Mouse (Mus musculus) limb, embryonic 11.5 days (tissue): ENCODE measurements around the gene Rnf19b. TPM values are rescaled to one million over a fixed set of nuclear protein-coding genes. Genes with fewer than 3 reads are reported as not detected.

ENCODE experiments used
- ATAC-seq: fragments of 200-750 bp; cut with Nextera tagmentation; 2 replicates; pipeline ENCODE4 v1.8.0; 2017; ENCODE audit warnings: low read depth; ENCODE audit not compliant: insufficient number of reproducible peaks, low FRiP score, low TSS enrichment
- DNase-seq: peaks from one replicate; pipeline ENCODE4 v3.0.0-alpha.2; 2015; ENCODE audit warnings: low spot score
- H3K27ac ChIP-seq: fragments of 300-500 bp; sonication (generic); replicated peaks from 2 replicates; pipeline ENCODE4 v1.5.1; 2014; ENCODE audit warnings: low read depth, mild to moderate bottlenecking, low read length
- H3K27me3 ChIP-seq: fragments of 300-500 bp; sonication (generic); 2 replicates; pipeline ENCODE4 v1.6.1; 2014; ENCODE audit warnings: mild to moderate bottlenecking, low read length, mixed read lengths; ENCODE audit not compliant: control insufficient read depth, insufficient read depth
- H3K36me3 ChIP-seq: fragments of 300-500 bp; sonication (generic); 2 replicates; pipeline ENCODE4 v1.6.1; 2014; ENCODE audit warnings: mild to moderate bottlenecking, low read length, moderate library complexity, mixed read lengths; ENCODE audit not compliant: control insufficient read depth, insufficient read depth
- H3K4me1 ChIP-seq: fragments of 300-500 bp; sonication (generic); 2 replicates; pipeline ENCODE4 v1.6.1; 2014; ENCODE audit warnings: low read length, mixed read lengths; ENCODE audit not compliant: control insufficient read depth, insufficient read depth
- H3K4me2 ChIP-seq: fragments of 300-500 bp; sonication (generic); 2 replicates; pipeline ENCODE4 v1.6.1; 2014; ENCODE audit warnings: low read depth, mild to moderate bottlenecking, moderate library complexity; ENCODE audit not compliant: severe bottlenecking
- H3K4me3 ChIP-seq: fragments of 300-500 bp; sonication (generic); 2 replicates; pipeline ENCODE4 v1.5.1; 2014; ENCODE audit warnings: low read depth, low read length
- H3K9ac ChIP-seq: fragments of 300-500 bp; sonication (generic); 2 replicates; pipeline ENCODE4 v1.6.1; 2014; ENCODE audit warnings: mild to moderate bottlenecking, low read length
- H3K9me3 ChIP-seq: fragments of 300-500 bp; sonication (generic); 2 replicates; pipeline ENCODE4 v1.6.1; 2016; ENCODE audit warnings: low read length; ENCODE audit not compliant: control insufficient read depth
- WGBS: fragments of 180-500 bp; shearing (Covaris S2); extraction: QIAGEN DNeasy Blood & Tissue Kit; methylation state at CpG from one replicate; pipeline ENCODE4 v1.1.7; 2014; 5-methylcytosine and 5-hydroxymethylcytosine counted together
- polyA plus RNA-seq: library from polyadenylated mRNA; unstranded; fragments of >200 nt; fragmentation: Nextera tagmentation; extraction: Ambion mirVana; gene quantifications from 2 replicates; pipeline ENCODE4 v1.2.1, GENCODE M21; 2014

The Rnf19b gene
- polyA plus RNA-seq, 1 experiment from 2014 or later: 9.6 TPM

DNA sequence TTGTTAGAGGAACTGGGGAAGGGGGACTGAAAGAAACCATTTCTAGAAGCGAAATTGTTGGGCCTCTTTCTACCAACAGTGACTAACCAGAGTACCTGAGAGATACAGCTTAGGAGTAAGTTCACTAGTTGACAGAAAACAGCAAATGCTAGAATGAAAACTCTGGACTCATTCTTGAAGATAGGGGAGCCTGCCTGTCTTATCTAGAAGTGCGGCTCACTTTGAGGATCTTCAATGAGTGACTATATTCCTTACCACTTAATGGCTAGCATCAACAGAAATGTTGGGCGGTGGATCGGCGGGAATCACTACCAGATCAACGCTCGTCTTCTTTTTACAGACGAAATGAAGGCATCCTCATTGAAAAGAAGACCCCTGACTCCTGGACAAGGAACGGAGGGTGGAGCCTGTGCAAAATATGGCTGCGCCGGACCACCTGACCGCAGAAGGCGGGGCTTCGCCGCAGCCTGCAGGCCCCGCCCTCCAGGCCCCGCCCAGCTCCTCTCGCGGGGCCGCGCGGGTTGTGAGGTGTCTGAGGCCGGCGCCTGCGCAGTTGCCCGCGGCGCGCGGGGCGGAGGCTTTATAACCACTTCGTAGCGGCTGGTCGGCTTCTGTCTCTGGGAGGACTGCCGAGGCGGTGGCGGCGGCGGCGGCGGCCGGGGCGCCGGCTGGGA, 401 bp upstream of the Rnf19b start:
- DNase-seq (peak; percentile 97), ATAC-seq (peak; percentile 92)
- Histone ChIP-seq H3K9me3 (no peaks in the 10 kb centered on the region), H3K27ac (peak overlapping the region; percentile 73), H3K4me2 (peak overlapping the region; percentile 96), H3K9ac (peak overlapping the region; percentile 87), H3K27me3 (no peaks in the 10 kb centered on the region), H3K36me3 (no peaks in the 10 kb centered on the region), H3K4me1 (peaks cover 10% of the 10 kb centered on the region), H3K4me3 (peak overlapping the region; percentile 66)
- 5% methylated on average over 34 of the region's 44 CpGs for WGBS

DNA sequence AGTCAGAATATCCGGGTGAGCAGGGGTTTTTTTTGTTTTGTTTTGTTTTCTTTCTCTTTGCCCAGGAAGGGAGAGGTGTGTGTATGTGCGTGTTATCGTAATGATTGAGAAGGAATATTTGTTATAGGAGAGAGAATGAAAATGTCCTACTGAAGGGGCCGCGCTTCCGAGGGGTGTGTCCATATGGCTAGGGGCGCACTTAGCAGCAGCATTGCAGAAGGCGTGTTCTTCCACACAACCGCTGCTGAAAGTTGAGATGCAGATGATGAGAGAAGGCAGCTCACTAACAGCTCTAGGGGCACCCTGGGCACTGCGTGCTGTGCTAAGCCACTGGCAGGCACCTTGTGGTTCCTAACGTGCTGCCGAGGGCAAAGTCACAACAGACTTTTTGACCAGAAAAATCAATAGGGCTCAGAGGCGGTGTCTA, 1.1 kb downstream of the Rnf19b start:
- no peak for ATAC-seq
- Histone ChIP-seq H3K4me1 (peaks cover 10% of the 10 kb centered on the region), H3K36me3 (no peaks in the 10 kb centered on the region), H3K9ac (peak overlapping the region; percentile 87), H3K4me3 (peak overlapping the region; percentile 66), H3K9me3 (no peaks in the 10 kb centered on the region), H3K27ac (no peak overlapping the region), H3K4me2 (peak overlapping the region; percentile 96), H3K27me3 (no peaks in the 10 kb centered on the region)
- peak; percentile 51 for DNase-seq
- 5% methylated on average over 13 of the region's 13 CpGs for WGBS

- no peak for DNase-seq
- H3K27me3 ChIP-seq: no peaks in the 10 kb centered on the region
- 35% methylated on average over 4 of the region's 4 CpGs for WGBS
- H3K4me2 ChIP-seq: peak overlapping the region; percentile 96
- H3K27ac ChIP-seq: no peak overlapping the region
- no peak overlapping the region for H3K4me3 ChIP-seq
- no peak for ATAC-seq
- H3K9ac ChIP-seq: no peak overlapping the region
- no peaks in the 10 kb centered on the region for H3K36me3 ChIP-seq
- peaks cover 10% of the 10 kb centered on the region for H3K4me1 ChIP-seq
- H3K9me3 ChIP-seq: no peaks in the 10 kb centered on the region
These were observed 1.9 kb downstream of the Rnf19b start for GRCm38 (mm10) chr4:129059922-129060321.

DNA sequence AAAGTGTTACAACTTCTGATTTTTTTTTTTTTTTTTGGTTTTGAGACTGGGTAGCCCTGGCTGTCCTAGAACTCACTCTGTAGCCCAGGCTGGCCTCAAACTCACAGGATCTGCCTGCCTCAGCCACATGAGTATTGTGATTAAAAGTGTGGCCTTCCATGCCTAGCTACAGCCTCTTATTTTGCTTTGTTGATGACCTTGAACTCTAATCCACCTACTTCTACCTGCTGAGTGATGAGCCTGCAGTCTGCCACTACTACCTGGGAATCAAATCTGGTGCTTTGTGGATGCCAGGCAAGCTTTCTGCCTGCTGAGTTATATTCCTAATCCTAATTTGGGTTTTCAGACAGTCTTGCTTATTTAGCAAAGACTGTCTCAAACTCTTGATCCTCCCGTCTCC, 3.4 kb downstream of the Rnf19b start:
- H3K4me1 ChIP-seq: peaks cover 10% of the 10 kb centered on the region
- no peak for DNase-seq
- no peaks in the 10 kb centered on the region for H3K9me3 ChIP-seq
- H3K4me3 ChIP-seq: no peak overlapping the region
- no peak overlapping the region for H3K4me2 ChIP-seq
- no peak overlapping the region for H3K9ac ChIP-seq
- H3K27me3 ChIP-seq: no peaks in the 10 kb centered on the region
- no peak for ATAC-seq
- H3K27ac ChIP-seq: no peak overlapping the region
- WGBS: 91% methylated on average over 1 of the region's 1 CpGs
- no peaks in the 10 kb centered on the region for H3K36me3 ChIP-seq

- H3K9ac ChIP-seq: no peak overlapping the region
- ATAC-seq: no peak
- H3K4me2 ChIP-seq: no peak overlapping the region
- no peaks in the 10 kb centered on the region for H3K9me3 ChIP-seq
- no peaks in the 10 kb centered on the region for H3K27me3 ChIP-seq
- 82% methylated on average over 3 of the region's 3 CpGs for WGBS
- H3K4me3 ChIP-seq: no peak overlapping the region
- no peak overlapping the region for H3K27ac ChIP-seq
- peaks cover 10% of the 10 kb centered on the region for H3K4me1 ChIP-seq
- no peak for DNase-seq
- no peaks in the 10 kb centered on the region for H3K36me3 ChIP-seq
These were observed 4.4 kb downstream of the Rnf19b start for GRCm38 (mm10) chr4:129062281-129063075.

DNA sequence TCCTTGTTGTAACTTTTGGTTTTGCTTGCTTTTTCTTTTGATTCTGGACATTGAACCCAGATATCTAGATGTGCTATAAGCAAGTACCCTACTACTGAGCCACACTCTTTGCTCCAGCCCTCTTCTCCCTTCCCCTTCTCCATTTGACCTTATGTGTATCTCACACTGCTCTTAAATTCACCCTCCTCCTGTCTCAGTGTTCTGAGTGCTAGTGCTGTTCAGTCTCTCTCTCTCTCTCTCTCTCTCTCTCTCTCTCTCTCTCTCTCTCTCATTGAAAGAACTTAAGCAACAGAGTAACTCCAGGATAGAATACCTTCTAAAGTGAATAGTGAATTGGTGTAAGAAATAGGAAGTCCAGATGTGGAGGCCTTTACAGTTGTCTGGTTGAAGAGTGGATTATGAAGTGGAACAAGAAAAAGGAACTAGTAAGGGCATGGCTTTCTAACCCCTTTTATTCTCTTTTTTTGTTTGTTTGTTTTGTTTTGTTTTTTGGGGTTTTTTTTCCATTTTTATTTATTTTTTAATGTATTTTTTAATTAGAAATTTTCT, 7.7 kb downstream of the Rnf19b start:
- no peak overlapping the region for H3K27ac ChIP-seq
- H3K4me2 ChIP-seq: no peak overlapping the region
- no peaks in the 10 kb centered on the region for H3K27me3 ChIP-seq
- no peaks in the 10 kb centered on the region for H3K9me3 ChIP-seq
- no peak for ATAC-seq
- H3K4me3 ChIP-seq: no peak overlapping the region
- H3K36me3 ChIP-seq: no peaks in the 10 kb centered on the region
- H3K4me1 ChIP-seq: no peaks in the 10 kb centered on the region
- H3K9ac ChIP-seq: no peak overlapping the region
- no peak for DNase-seq

- 88% methylated on average over 5 of the region's 5 CpGs for WGBS
- no peak overlapping the region for H3K4me3 ChIP-seq
- H3K27me3 ChIP-seq: no peaks in the 10 kb centered on the region
- H3K36me3 ChIP-seq: no peaks in the 10 kb centered on the region
- ATAC-seq (no peak), DNase-seq (no peak)
- no peaks in the 10 kb centered on the region for H3K4me1 ChIP-seq
- H3K9ac ChIP-seq: no peak overlapping the region
- no peaks in the 10 kb centered on the region for H3K9me3 ChIP-seq
- H3K27ac ChIP-seq: no peak overlapping the region
- no peak overlapping the region for H3K4me2 ChIP-seq
These were observed 9.8 kb downstream of the Rnf19b start for GRCm38 (mm10) chr4:129067638-129068415.

GRCm38 (mm10) chr4:129068848-129069247, 10.8 kb downstream of the Rnf19b start:
- H3K27me3 ChIP-seq: no peaks in the 10 kb centered on the region
- no peaks in the 10 kb centered on the region for H3K9me3 ChIP-seq
- ATAC-seq (no peak), DNase-seq (no peak)
- no peak overlapping the region for H3K4me2 ChIP-seq
- H3K9ac ChIP-seq: no peak overlapping the region
- no peak overlapping the region for H3K27ac ChIP-seq
- no peaks in the 10 kb centered on the region for H3K4me1 ChIP-seq
- WGBS: 97% methylated on average over 4 of the region's 4 CpGs
- no peaks in the 10 kb centered on the region for H3K36me3 ChIP-seq
- no peak overlapping the region for H3K4me3 ChIP-seq
